Mouse (Mus musculus) spleen, postnatal 36 days (tissue): ENCODE data around the gene Gm8122.
"Not testable (repeated sequence)": the region's sequence is repeated elsewhere in the genome, so short reads cannot be mapped to it uniquely, and the experiment has no call there.

Experiments used
- DNase-seq, 2 experiments: peaks; one replicate each; pipeline ENCODE4 v3.0.0; 2022; ENCODE audit warnings: low spot score in 2 of 2, mixed read lengths in 1 of 2

Gene Gm8122

DNA sequence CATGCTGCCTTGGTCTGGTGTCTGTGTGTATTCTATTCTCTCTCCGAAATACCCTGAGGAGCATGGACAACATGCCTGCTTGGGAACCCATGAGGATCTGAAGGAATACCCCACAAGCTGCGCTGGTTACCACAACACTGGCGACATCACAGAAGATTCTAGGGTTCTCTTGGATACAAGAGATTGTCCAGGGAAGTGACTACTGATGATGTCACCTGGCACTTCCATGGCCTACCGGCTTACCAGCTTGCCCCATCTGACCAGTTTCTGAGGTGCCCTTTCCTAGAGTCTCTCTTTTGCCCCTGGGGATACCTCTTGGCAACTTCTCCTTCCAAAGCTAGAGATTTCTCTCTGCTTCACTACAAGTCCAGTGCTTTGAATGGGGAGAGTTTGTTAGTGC is at the start of gene Gm8122:
Gene Gm8122 (minus strand): TSS at position 101 of the 400 bp plus-strand sequence.
- not testable (repeated sequence) for DNase-seq

DNA sequence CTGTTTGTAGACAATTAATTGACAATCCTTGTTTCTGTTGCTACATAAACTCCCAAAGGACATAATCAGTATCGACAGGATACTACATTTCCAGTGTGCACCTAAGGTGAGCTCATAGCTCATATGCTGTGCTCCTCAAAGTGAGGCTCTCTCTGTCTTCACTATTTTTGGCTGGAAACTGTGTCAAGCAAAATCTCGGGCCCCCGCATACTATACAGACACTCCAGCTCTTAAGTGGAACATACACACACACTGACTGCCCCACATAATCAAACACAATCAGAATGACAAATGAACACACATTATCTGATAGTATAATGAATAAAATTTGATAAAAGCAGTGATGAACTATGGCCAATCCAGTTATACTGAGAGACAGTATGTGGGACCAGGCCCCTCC is 43.6 kb upstream of the Gm8122 start:
- DNase-seq = not testable (repeated sequence)

DNA sequence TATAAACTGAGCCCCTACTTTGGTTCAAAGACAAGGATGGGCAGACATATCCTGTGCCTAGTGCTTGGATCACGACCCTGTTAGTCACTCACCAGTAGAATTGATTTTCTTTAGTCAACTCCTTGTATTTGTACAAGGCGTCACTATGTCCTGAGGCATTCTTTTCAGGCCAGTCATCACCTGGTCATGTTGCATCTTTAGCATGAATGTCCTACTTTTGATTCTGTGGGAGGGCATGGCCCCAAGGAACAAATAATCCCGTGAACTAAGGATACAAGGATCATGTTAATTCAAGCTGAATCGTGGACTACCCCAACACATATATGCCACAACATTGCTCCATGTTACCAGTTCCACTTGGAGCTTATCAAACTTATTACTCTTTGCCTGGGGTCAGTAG is 43.0 kb upstream of the Gm8122 start:
- DNase-seq = not testable (repeated sequence)

DNA sequence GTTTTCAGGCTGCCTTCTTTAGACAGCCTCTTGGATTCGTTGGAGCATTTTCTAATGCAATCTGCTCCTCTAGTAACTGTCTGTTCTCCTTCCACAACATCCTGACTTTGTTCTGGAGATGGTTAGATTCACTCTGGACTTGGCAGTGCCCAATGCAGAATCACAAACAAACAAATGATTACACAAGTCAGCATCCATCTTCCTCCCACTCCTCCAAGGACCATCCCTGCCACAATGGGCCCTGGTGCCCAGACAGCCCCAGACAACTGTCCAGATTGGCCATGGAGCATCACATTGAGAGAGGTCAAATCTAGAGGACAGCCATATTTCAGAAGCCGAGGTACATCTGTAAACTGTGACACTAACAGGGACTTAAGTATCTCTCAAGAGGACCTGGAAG is 42.4 kb upstream of the Gm8122 start:
- not testable (repeated sequence) for DNase-seq

DNA sequence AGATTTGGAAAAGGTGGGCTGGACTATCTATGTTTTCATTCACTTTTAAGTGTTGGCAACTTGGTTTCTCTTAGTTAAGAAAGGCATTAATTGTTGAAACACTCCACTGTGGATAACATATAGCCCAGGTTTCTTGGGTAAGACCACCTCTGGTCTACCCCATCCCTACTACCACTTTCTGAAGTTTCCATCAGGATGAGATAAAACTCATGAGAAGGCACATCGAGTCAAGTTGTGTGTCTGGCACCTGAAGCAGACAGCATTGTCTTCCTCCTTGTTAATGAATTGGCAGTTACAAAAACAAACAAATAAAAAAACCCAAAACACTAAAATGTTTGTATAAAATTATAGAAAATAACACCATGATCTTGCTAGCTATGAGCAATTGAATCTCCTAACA is 40.6 kb upstream of the Gm8122 start:
- not testable (repeated sequence) for DNase-seq

DNA sequence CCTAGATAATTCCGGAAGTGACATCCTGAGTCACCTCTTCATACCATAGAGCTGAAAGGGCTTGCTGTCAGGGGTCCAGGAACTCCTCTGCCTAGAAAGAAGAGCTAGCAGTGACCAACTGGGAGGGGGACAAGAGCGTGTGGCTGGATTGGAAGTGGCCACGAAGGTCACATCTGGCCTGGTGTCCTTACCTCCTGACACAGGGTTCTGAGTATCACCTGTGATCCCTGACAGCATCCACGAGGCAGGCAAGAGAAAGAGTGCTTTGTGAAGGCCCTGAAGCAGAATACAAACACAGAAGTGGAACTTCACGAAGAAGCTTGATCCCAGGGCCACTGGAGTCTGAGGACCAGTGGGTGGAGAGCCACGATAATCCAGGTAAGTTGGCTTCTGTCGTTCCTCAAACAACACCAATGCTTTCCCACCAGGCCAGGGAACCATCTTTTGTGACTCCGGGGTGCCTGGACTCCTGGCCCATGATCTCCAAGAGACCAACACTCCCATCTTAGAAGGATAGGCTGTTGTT is 39.9 kb upstream of the Gm8122 start, which contains the start of gene Gm9732:
Gene Gm9732 (plus strand): TSS at position 51 of the 526 bp plus-strand sequence.
- DNase-seq = peak in 1 of 2 experiments; percentile 23

DNA sequence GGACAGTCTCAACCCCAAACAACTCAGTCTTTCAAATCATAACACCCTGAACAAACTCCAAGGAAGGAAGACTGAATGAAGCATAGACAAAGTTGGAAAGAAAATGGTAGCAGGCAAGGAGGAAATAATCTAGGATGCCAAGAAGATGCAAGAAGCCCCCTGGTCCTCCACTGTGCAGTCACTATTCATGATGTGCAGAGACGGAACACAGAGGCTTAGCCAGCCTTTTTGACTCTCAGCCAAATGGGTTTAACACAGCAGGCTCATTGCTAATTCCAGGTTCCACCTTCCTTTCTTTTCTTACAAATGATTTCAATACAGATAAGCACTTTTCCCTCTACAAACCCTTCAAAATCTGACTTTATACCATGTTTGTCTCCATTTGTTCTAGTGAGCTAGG is 38.1 kb upstream of the Gm8122 start:
- not testable (repeated sequence) for DNase-seq

DNA sequence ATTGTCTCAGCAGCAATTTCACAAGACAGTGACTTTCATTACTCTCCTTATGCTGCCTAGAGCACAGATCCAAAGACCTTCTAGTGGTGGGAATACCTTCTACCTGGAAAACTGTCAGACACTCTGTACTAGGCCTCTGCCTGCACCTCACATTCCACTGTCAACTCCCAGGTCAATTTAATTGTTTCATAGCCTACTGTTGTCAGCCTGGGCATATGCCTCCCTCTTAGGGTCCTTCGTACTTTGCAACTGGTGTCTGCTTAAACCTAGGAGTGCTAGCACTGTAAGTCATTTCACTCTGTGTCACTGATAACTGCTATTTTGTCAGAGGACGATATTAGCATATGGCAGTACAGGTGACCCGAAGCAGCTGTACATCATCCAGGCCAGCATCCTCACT is 34.1 kb upstream of the Gm8122 start:
- not testable (repeated sequence) for DNase-seq

DNA sequence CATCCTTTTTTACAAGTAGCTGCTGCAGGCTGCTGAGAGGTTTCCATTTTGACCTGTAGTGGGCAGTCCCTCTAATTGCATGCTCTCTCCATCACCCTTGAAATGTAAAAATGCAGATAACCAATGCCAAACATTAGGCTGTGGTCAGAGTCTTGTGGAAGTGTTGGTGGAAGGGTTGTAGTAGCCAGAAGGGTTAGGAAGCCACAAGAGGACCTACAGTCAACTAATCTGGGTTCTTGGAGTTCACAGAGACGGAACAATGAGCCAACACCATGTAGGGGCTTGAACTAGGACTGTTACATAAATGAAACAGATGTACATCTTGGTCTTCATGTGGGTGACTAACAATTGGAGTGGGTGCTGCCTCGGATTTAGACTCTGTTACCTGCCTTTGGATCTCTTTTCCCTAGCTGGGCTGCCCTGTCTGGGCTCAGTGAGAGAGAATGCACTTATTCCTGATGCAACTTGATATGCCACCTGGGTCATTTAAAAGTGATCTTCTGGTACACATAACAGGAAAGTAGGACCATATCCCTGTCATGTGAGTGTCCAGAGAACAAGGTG is 33.5 kb upstream of the Gm8122 start:
- DNase-seq = not testable (repeated sequence)

DNA sequence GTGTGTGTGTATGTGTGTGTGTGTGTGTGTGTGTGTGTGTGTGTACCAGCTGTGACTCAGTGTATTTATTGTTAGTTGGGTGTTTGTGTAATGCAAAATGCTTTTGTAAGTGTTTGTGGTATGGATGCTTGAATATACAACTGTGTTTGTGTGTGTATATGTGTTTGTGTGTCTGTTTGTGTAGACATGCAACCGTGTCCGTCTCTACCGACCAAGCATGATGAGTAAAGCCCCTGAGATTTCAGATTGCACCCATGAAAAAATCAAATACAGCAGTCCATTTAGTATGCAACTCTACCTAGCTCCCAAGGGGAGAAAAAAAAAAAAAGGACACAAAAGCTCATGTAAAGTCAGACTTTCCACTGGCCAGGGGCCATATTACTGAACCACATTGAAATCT is 28.3 kb upstream of the Gm8122 start:
- DNase-seq = not testable (repeated sequence)

DNA sequence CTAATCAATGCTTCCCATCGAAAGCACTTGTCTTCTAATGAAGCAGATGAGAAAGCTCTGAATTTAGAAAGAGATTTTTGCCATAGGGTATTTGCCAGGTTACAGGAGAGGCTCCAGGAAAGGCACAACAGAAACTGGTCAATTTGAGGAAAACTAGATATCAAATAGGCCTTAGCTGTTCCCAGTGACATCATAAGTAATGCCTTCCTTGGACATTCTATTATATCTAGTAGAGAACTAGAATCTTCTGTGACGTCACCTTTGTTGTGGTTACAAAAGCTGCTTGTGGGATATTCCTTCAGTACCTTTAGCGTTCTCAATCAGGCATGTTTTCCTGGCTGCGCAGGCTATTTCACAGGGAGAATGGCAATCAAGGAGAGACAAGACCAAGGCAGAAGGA is 23.2 kb upstream of the Gm8122 start, which contains the start of gene Gm8126:
Gene Gm8126 (plus strand): TSS at position 301 of the 400 bp plus-strand sequence.
- DNase-seq = not testable (repeated sequence)

DNA sequence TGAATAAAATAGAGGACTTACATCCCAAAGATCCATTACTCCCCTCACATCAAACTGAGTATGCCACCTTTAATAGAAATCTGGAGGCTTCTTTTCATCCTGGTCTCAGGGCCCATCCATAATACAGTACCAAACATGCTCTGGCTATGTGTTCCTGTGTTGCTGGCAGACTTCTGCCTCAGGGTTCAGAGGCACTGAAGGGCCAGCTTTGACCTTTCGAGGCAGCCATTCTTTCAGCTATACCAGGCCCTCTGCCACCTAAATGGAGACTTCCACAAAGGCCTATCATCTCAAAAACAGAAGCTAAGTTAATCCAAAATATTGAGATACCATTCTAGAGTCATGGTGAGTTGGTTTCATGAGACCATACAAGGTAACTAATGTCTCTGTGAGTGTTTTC is 21.4 kb upstream of the Gm8122 start:
- DNase-seq = not testable (repeated sequence)

DNA sequence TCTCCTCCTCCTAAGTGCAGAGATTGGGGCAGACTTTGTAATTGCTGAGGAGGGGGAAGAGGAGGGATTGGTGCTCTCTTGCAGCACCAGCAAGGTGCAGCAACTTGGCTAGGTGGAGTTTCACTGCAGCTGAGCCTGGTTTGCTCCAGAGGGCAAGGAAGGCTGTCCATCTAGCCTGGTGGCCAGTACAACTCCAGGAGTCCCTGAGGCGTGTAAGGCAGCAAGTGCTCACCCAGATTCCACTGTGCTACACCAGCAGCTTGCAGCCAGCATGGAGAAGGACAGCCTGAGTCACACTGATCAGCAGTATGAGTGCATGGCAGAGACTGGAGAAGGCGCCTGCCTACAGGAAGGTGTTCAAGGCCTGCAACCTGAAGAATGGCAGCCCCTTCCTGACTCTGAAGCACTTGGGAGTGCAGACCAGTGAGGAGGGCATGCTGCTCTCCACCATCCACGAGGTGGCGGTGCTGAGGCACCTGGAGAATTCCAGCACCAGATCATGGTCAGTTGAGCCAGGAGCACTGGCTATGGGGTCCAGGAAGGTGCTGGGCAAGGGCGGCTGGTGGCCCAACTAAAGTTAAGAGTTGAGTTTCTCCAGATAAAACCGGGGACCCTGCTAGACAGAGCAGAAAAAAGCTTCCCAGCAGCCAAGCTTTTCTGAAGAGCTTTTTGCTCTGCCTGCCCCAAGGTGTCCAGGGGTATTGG is 15.6 kb upstream of the Gm8122 start:
- peak in 1 of 2 experiments; percentile 3 for DNase-seq

DNA sequence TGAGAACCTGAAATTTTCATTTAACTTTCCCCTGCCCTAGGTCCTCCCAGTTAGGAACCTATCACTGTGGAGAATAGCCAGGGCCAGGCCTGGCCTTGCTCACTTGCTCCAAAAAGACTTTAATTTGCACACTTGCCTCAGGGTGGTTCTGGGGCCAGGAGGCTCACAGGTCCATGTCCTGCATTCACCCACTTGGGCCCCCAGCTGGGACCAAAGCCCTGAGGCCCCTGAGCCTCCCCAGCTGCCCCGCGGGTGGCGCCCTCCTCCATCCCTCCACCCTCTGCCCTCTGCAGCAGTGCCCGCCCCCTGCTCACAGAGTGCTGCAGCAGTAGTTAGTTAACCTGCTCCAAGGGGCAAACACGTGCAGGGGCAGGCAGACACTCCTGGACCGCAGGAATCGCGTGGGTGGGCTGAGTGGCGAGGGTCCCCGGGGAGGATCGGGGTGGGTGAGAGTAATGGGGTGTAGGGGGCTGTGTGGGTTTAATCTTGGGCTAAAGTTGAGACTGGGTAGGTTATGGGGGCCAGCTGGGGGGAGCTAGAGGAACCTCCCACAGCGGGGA is 14.6 kb upstream of the Gm8122 start:
- DNase-seq = peak in 1 of 2 experiments; percentile 11

DNA sequence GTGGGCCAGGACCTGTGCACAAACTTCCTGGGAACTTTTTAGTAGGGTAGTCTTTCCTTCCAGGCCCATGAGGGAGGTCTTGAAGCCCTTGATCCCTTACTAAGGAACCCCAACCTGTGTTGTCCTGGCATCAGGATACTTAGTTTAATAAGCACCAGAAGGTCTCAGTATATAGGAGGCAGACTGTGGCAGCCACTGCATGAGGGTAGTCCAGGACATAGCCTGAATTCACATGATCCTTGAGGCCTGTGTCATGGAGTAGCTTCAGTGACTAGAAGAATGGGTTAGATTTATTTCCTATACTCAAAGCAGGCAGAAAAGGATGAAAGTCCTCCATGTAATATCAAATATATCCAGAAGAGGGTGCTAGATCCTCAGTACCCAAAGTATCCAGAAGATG is 2.7 kb upstream of the Gm8122 start:
- DNase-seq = not testable (repeated sequence)
